Mouse (Mus musculus) layer of hippocampus, adult 9-10 months (tissue): Measurements from ENCODE around the gene Nhp2.
"Not testable (repeated sequence)": the region's sequence is repeated elsewhere in the genome, so short reads cannot be mapped to it uniquely, and the experiment has no call there.

ENCODE experiments used
- DNase-seq: peaks from one replicate; pipeline ENCODE4 v3.0.0; 2022; ENCODE audit warnings: low spot score

Nhp2 gene

GRCm38 (mm10) chr11:51606447-51607095 is 13.0 kb upstream of the Nhp2 start, which contains the start of gene Hnrnpab:
Gene Hnrnpab (minus strand): TSS chr11:51606847.
- peak; percentile 98 for DNase-seq

- DNase-seq: no peak
Measured at GRCm38 (mm10) chr11:51607096-51607738, 12.3 kb upstream of the Nhp2 start.

- DNase-seq: no peak
Measured at GRCm38 (mm10) chr11:51609266-51609909, 10.1 kb upstream of the Nhp2 start.

GRCm38 (mm10) chr11:51609940-51610339 is 9.6 kb upstream of the Nhp2 start:
- not testable (repeated sequence) for DNase-seq

GRCm38 (mm10) chr11:51614256-51614655 is 5.3 kb upstream of the Nhp2 start:
- DNase-seq: no peak

GRCm38 (mm10) chr11:51615129-51615528 is 4.4 kb upstream of the Nhp2 start:
- no peak for DNase-seq

GRCm38 (mm10) chr11:51615601-51616000 is 3.9 kb upstream of the Nhp2 start:
- no peak for DNase-seq

- DNase-seq: not testable (repeated sequence)
Measured at GRCm38 (mm10) chr11:51616113-51616512, 3.4 kb upstream of the Nhp2 start.

- no peak for DNase-seq
Measured at GRCm38 (mm10) chr11:51617693-51618092, 1.8 kb upstream of the Nhp2 start.

- DNase-seq: no peak
Measured at GRCm38 (mm10) chr11:51618894-51619408, 584 bp upstream of the Nhp2 start.

GRCm38 (mm10) chr11:51620084-51620483 is 549 bp downstream of the Nhp2 start:
- no peak for DNase-seq

GRCm38 (mm10) chr11:51621776-51622175 is 2.2 kb downstream of the Nhp2 start:
- DNase-seq: no peak

GRCm38 (mm10) chr11:51622971-51623491 is 3.5 kb downstream of the Nhp2 start:
- DNase-seq: no peak

- DNase-seq: no peak
Measured at GRCm38 (mm10) chr11:51625187-51625820, 5.8 kb downstream of the Nhp2 start.

GRCm38 (mm10) chr11:51627425-51627824 is 7.9 kb downstream of the Nhp2 start:
- no peak for DNase-seq

- no peak for DNase-seq
Measured at GRCm38 (mm10) chr11:51627907-51628306, 8.4 kb downstream of the Nhp2 start.

- DNase-seq: no peak
Measured at GRCm38 (mm10) chr11:51629651-51630314, 10.2 kb downstream of the Nhp2 start.

GRCm38 (mm10) chr11:51632130-51632753 is 12.7 kb downstream of the Nhp2 start:
- DNase-seq: no peak

- not testable (repeated sequence) for DNase-seq
Measured at GRCm38 (mm10) chr11:51633200-51633599, 13.7 kb downstream of the Nhp2 start.

GRCm38 (mm10) chr11:51633721-51634120 is 14.2 kb downstream of the Nhp2 start:
- no peak for DNase-seq

GRCm38 (mm10) chr11:51635127-51635524 is 15.6 kb downstream of the Nhp2 start:
- no peak for DNase-seq
